Mouse (Mus musculus): ENCODE data around the gene Grrp1.
"Not testable (repeated sequence)": the region's sequence is repeated elsewhere in the genome, so short reads cannot be mapped to it uniquely, and the experiment has no call there.

The Grrp1 gene

GRCm38 (mm10) chr4:134253722-134254324, at the start of gene Grrp1:
Gene Grrp1 (minus strand): TSS chr4:134254106.
- DNase-seq (ENCODE audit: low spot score in 2 of 2) = no peak

- no peak for DNase-seq (ENCODE audit: low spot score in 2 of 2)
Measured at GRCm38 (mm10) chr4:134302084-134302483, 48.2 kb upstream of the Grrp1 start.

GRCm38 (mm10) chr4:134300316-134300715, 46.4 kb upstream of the Grrp1 start:
- no peak for DNase-seq (ENCODE audit: low spot score in 2 of 2)

GRCm38 (mm10) chr4:134299498-134299810, 45.5 kb upstream of the Grrp1 start:
- no peak for DNase-seq (ENCODE audit: low spot score in 2 of 2)

- no peak for DNase-seq (ENCODE audit: low spot score in 2 of 2)
Measured at GRCm38 (mm10) chr4:134298626-134299497, 45.0 kb upstream of the Grrp1 start.

- DNase-seq (ENCODE audit: low spot score in 2 of 2) = no peak
Measured at GRCm38 (mm10) chr4:134297369-134297768, 43.5 kb upstream of the Grrp1 start.

- DNase-seq (ENCODE audit: low spot score in 2 of 2) = no peak
Measured at GRCm38 (mm10) chr4:134296523-134296922, 42.6 kb upstream of the Grrp1 start.

- DNase-seq (ENCODE audit: low spot score in 2 of 2) = not testable (repeated sequence)
Measured at GRCm38 (mm10) chr4:134296096-134296495, 42.2 kb upstream of the Grrp1 start.

GRCm38 (mm10) chr4:134293692-134294163, 39.8 kb upstream of the Grrp1 start:
- no peak for DNase-seq (ENCODE audit: low spot score in 2 of 2)

GRCm38 (mm10) chr4:134293061-134293691, 39.3 kb upstream of the Grrp1 start:
- no peak for DNase-seq (ENCODE audit: low spot score in 2 of 2)

GRCm38 (mm10) chr4:134292067-134292466, 38.2 kb upstream of the Grrp1 start:
- peak; percentile 66 to 85 for DNase-seq (ENCODE audit: low spot score in 2 of 2)

- DNase-seq (ENCODE audit: low spot score in 2 of 2) = no peak
Measured at GRCm38 (mm10) chr4:134288397-134289256, 34.7 kb upstream of the Grrp1 start.

- peak; percentile 79 to 83 for DNase-seq (ENCODE audit: low spot score in 2 of 2)
Measured at GRCm38 (mm10) chr4:134287575-134288025, 33.7 kb upstream of the Grrp1 start, which contains the start of gene Pdik1l. Gene Pdik1l (minus strand): TSS chr4:134287895.

- peak; percentile 93 to 99 for DNase-seq (ENCODE audit: low spot score in 2 of 2)
Measured at GRCm38 (mm10) chr4:134287168-134287564, 33.3 kb upstream of the Grrp1 start.

GRCm38 (mm10) chr4:134286226-134287167, 32.6 kb upstream of the Grrp1 start:
- peak in 1 of 2 experiments; percentile 42 for DNase-seq (ENCODE audit: low spot score in 2 of 2)

- no peak for DNase-seq (ENCODE audit: low spot score in 2 of 2)
Measured at GRCm38 (mm10) chr4:134284942-134285341, 31.0 kb upstream of the Grrp1 start.

GRCm38 (mm10) chr4:134273417-134274345, 19.8 kb upstream of the Grrp1 start:
- DNase-seq (ENCODE audit: low spot score in 2 of 2) = peak; percentile 69 to 76

- DNase-seq (ENCODE audit: low spot score in 2 of 2) = no peak
Measured at GRCm38 (mm10) chr4:134272731-134273416, 19.0 kb upstream of the Grrp1 start.

GRCm38 (mm10) chr4:134271979-134272378, 18.1 kb upstream of the Grrp1 start:
- no peak for DNase-seq (ENCODE audit: low spot score in 2 of 2)

Data from thymus, postnatal 10 days (tissue).